Mouse (Mus musculus) ES-E14 (cell line): ENCODE data around the gene Ryr1.
A peak's percentile ranks its signal among the peaks of the same experiment; 100 is the strongest.

Source experiments
- CHD2 ChIP-seq: IDR thresholded peaks from 2 replicates; pipeline ENCODE4 v1.6.1; 2014; ENCODE audit warnings: mild to moderate bottlenecking, low read depth, low read length, inconsistent platforms
- HCFC1 ChIP-seq: IDR thresholded peaks from 2 replicates; pipeline ENCODE4 v1.6.1; 2012; ENCODE audit warnings: low read length, inconsistent platforms, borderline replicate concordance; ENCODE audit not compliant: insufficient read depth
- MAFK ChIP-seq: IDR thresholded peaks from 2 replicates; pipeline ENCODE4 v1.6.1; 2014; ENCODE audit warnings: mild to moderate bottlenecking, low read depth, low read length, inconsistent platforms; ENCODE audit not compliant: insufficient read depth
- ZC3H11A ChIP-seq: IDR thresholded peaks from 2 replicates; pipeline ENCODE4 v1.6.1; 2012; ENCODE audit warnings: low read depth, mild to moderate bottlenecking, inconsistent platforms, low read length, borderline replicate concordance
- ZNF384 ChIP-seq: IDR thresholded peaks from 2 replicates; pipeline ENCODE4 v1.6.1; 2012; ENCODE audit warnings: low read depth, low read length, inconsistent platforms

DNA sequence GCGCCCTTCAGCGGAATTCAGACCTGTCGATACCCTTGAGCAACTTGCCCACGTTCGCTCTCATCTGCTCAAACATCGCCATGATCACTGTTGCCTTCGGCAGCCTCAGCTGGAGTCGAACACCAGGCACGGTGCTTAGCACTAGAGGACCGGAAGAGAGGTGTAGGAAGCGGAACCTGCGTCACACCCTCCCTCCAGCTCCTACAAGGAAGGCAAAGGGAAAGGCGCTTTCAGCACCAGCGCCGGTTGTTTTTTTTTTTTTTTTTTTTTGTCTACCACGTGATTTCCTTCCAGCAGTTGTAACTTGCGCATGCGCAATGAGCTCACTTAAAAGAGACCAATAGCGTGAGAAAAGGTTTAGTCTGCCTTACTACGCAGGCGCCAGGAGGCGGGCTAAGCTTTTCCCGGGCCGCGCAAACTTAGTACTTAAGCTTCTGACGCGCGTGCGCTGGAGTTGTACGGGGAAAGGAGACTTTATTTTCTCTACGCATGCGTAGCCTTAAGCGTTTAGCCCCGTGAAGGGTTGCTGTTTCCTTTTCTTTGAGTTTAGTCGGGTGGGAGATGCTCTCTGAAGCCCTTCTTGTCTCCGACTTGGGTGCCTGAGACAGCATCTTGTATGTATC is 143.2 kb downstream of the Ryr1 start, which contains the start of the genes Eif3k and Map4k1:
- no peak for TF ChIP-seq CHD2
- no peak for TF ChIP-seq ZC3H11A
- TF ChIP-seq MAFK: peak; percentile 33; the same call in 1 of the 2 replicates
- TF ChIP-seq HCFC1: peak; percentile 74; the same call in 1 of the 2 replicates
- peak; percentile 100 for TF ChIP-seq ZNF384
